Mouse (Mus musculus): ENCODE results near the gene Agxt. TPM values are rescaled to one million over a fixed set of nuclear protein-coding genes. Genes with fewer than 3 reads are reported as not detected.

Agxt gene
- polyA plus RNA-seq, 1 experiment: not detected

DNA sequence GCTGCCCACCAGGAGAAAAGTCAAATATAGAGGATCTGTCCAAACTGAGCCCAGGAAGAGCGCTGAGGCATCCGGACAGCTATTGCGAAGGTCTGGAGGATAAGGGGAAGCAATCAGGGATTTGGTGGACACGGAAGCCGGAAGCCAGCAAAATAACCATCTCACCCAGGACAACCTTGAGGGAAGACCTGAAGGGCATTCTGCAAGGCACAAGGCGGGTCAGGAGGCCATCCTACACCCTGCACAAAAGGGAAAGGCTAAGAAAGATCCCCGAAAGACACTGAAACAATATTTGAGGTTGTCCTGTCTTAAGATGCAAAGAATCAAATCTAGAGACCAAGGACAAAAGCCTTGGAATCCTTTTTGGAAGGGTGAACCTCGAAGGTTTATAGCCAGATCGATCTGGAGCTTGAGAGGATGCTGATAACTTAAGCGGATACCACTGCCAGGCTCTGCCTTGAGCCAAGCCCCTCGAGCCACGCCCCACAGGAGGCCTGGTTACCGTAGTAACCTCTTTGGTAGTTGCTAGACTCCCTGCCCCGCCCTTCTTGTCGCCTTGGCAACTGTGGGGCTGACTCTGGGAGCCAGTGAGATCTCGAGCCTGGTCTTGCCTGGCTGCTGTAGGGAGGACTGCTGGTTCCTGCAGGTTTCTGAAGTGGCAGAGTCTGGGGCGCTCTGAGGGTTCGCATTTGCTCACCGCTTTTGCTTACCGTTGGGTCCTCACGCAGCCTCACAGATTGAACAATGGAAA lies 20.2 kb upstream of the Agxt start:
- no peaks in the 10 kb centered on the region for H3K4me1 ChIP-seq (ENCODE audit: control insufficient read depth, insufficient read depth, low read length)
- no peak for TF ChIP-seq CTCF (IDR thresholded peaks at IDR 0.05; ENCODE audit: borderline replicate concordance, insufficient read depth, low read depth, low read length)
- no peak for TF ChIP-seq POLR2A (IDR thresholded peaks at IDR 0.05; ENCODE audit: borderline replicate concordance, insufficient read depth, low read length)
- DNase-seq: peak; percentile 75 to 85
- H3K27me3 ChIP-seq (ENCODE audit: control insufficient read depth, insufficient read depth, low read length): no peaks in the 10 kb centered on the region
- 18% methylated on average over 21 of the region's 21 CpGs for WGBS
- H3K4me3 ChIP-seq (replicated peaks; ENCODE audit: insufficient read depth, low read depth, low read length): peak overlapping the region; percentile 55
- no peak overlapping the region for H3K27ac ChIP-seq (ENCODE audit: insufficient read depth, low read length)

DNA sequence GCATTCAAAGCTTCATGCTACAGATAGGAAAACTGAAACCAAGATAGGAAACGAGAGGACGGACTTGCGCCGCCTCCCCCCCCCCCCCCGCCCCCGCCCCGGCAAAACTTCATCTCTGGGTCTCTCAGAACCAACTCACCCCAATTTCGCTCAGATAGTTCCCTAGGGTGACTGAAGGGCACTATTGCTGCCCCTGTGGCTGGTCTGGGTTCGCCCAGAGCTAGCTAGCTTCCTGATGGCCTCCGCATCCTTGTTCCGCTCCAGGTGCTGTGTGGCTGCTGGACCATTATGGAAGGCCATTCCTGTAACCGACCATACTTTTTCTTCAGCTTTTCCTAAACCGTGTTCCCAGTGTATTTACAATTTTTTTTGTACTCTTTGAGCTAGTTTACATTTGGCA lies 19.6 kb upstream of the Agxt start:
- H3K4me3 ChIP-seq (replicated peaks; ENCODE audit: insufficient read depth, low read depth, low read length): peak overlapping the region; percentile 55
- H3K27ac ChIP-seq (ENCODE audit: insufficient read depth, low read length): no peak overlapping the region
- H3K27me3 ChIP-seq (ENCODE audit: control insufficient read depth, insufficient read depth, low read length): no peaks in the 10 kb centered on the region
- H3K4me1 ChIP-seq (ENCODE audit: control insufficient read depth, insufficient read depth, low read length): no peaks in the 10 kb centered on the region
- 14% methylated on average over 13 of the region's 13 CpGs for WGBS
- no peak for DNase-seq
- TF ChIP-seq CTCF (IDR thresholded peaks at IDR 0.05; ENCODE audit: borderline replicate concordance, insufficient read depth, low read depth, low read length) (no peak), POLR2A (IDR thresholded peaks at IDR 0.05; ENCODE audit: borderline replicate concordance, insufficient read depth, low read length) (no peak)

DNA sequence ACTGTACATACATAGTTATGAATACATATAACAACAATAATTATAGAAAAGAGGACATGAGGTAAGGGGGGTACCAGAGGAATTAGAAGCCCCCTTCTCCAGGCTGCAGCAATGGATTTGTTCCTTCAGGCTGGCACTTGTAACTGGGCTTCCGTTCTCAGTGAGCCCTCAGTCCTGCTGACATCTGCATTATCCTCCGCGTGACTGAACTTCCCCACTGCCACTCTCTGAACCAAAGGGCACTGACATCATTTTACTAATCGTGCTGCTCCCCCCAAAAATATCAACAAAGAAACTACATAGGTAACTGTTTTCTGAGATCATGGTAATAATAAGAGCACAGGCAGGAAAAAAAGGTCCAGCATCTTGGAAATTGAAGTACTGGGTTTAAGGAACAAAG lies 16.2 kb upstream of the Agxt start:
- TF ChIP-seq POLR2A (IDR thresholded peaks at IDR 0.05; ENCODE audit: borderline replicate concordance, insufficient read depth, low read length) (no peak), CTCF (IDR thresholded peaks at IDR 0.05; ENCODE audit: borderline replicate concordance, insufficient read depth, low read depth, low read length) (no peak)
- no peak for DNase-seq
- H3K4me1 ChIP-seq (ENCODE audit: control insufficient read depth, insufficient read depth, low read length): no peaks in the 10 kb centered on the region
- H3K27me3 ChIP-seq (ENCODE audit: control insufficient read depth, insufficient read depth, low read length): no peaks in the 10 kb centered on the region
- 29% methylated on average over 4 of the region's 4 CpGs for WGBS
- H3K27ac ChIP-seq (ENCODE audit: insufficient read depth, low read length): no peak overlapping the region
- H3K4me3 ChIP-seq (replicated peaks; ENCODE audit: insufficient read depth, low read depth, low read length): no peak overlapping the region

DNA sequence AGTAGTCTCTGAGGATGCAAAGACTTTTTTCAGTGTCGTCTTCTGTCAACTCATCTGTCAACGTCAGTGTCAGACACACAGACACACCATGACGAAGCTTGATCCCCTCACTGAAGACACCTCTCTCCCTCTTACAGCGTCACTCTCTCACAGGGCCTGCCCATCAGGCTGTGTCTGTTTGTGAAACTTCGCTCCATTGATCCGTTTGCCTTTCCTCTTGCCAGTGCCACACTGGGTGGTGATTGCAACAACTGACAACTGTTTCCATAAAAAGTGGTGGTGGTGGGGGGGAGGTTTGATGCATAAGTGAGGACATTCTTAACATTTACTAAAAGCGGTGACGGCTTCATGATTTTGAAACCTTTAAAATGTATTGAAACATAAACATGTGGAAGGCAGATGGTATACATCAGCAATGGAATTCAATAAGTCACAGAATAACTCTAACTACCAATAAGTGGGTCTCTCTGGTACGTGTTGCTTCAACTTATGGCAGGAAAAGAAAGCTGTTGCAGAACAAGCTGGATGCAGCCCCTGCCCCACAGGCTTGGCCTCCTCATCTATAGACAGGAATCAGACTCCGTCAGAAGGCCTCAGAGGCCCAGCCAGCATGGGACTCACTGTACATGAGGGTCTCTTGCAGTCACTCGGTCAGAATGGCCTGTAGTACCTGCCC lies 11.7 kb upstream of the Agxt start:
- WGBS: 87% methylated on average over 11 of the region's 11 CpGs
- H3K4me3 ChIP-seq (replicated peaks; ENCODE audit: insufficient read depth, low read depth, low read length): no peak overlapping the region
- H3K4me1 ChIP-seq (ENCODE audit: control insufficient read depth, insufficient read depth, low read length): no peaks in the 10 kb centered on the region
- TF ChIP-seq CTCF (IDR thresholded peaks at IDR 0.05; ENCODE audit: borderline replicate concordance, insufficient read depth, low read depth, low read length) (no peak), POLR2A (IDR thresholded peaks at IDR 0.05; ENCODE audit: borderline replicate concordance, insufficient read depth, low read length) (no peak)
- no peak overlapping the region for H3K27ac ChIP-seq (ENCODE audit: insufficient read depth, low read length)
- no peak for DNase-seq
- no peaks in the 10 kb centered on the region; the same call in 1 of the 2 replicates for H3K27me3 ChIP-seq (ENCODE audit: control insufficient read depth, insufficient read depth, low read length)

DNA sequence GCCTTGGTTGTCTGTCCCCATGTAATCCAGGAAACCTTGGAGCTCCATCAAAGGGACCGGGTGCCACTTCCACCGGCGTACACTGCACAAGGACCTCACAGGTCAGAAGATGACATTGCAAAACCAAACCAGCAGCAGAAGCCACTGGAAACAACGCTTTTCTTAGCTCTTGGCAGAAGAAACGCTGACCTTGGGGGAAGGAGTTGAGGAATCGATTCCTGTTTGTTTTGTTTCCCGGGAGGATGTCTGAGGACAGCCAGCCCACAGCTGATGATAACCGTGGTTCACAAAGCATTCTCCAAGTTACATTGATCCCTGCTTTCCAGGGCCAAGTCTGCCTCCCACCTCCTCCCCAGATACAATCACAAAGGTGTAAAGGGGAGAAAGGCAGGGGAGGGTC lies 11.0 kb upstream of the Agxt start:
- 79% methylated on average over 8 of the region's 8 CpGs for WGBS
- no peak for TF ChIP-seq POLR2A (IDR thresholded peaks at IDR 0.05; ENCODE audit: borderline replicate concordance, insufficient read depth, low read length)

DNA sequence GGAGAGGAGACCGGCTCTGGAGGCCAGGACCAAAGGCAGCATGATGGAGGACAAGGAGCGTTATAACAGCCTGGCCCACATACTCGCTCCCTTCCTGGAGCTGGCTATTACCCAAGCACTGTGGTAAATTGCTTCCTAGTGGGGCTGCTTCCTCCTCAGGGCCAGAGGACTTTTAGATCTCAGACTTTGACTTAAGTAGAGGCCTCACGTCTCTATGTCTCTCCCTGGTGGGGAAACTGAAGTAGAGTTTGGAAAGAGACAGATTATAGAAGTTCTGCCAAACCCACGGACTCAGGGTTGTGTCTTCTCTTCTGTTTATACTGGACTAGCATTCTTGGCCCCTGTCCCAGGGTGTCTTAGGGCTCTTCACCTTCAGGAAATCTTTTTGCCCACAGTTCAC lies 9.8 kb upstream of the Agxt start:
- TF ChIP-seq CTCF (IDR thresholded peaks at IDR 0.05; ENCODE audit: borderline replicate concordance, insufficient read depth, low read depth, low read length): no peak
- TF ChIP-seq POLR2A (IDR thresholded peaks at IDR 0.05; ENCODE audit: borderline replicate concordance, insufficient read depth, low read length): no peak
- Histone ChIP-seq H3K4me3 (replicated peaks; ENCODE audit: insufficient read depth, low read depth, low read length) (no peak overlapping the region), H3K27me3 (ENCODE audit: control insufficient read depth, insufficient read depth, low read length) (no peaks in the 10 kb centered on the region; the same call in 1 of the 2 replicates), H3K4me1 (ENCODE audit: control insufficient read depth, insufficient read depth, low read length) (no peaks in the 10 kb centered on the region), H3K27ac (ENCODE audit: insufficient read depth, low read length) (no peak overlapping the region)
- WGBS: 30% methylated on average over 5 of the region's 5 CpGs
- DNase-seq: no peak

More for the DNA sequence above, 11.0 kb upstream of the Agxt start:
- no peak for DNase-seq
- Histone ChIP-seq H3K27ac (ENCODE audit: insufficient read depth, low read length) (no peak overlapping the region), H3K4me3 (replicated peaks; ENCODE audit: insufficient read depth, low read depth, low read length) (no peak overlapping the region), H3K27me3 (ENCODE audit: control insufficient read depth, insufficient read depth, low read length) (no peaks in the 10 kb centered on the region; the same call in 1 of the 2 replicates), H3K4me1 (ENCODE audit: control insufficient read depth, insufficient read depth, low read length) (no peaks in the 10 kb centered on the region)

DNA sequence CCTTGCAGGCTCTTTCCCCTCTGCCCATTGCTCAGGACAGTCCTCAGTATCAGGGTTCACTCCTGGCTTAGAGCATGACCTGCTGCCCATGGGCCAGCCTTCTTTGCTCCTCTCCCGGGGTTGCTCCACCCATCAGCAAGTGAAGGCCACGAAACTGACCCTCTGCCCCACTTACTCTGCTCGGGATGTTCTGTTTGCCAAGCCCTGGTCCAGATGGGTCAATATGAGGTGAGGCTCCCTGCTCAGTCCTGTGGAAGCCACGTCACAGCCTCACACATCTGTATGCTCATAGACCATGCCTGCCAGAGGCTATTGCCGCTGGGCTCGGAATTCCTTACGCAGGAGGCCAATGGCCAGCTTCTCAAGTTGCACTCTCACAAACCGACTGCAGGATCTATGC lies 6.8 kb upstream of the Agxt start:
- TF ChIP-seq POLR2A (IDR thresholded peaks at IDR 0.05; ENCODE audit: borderline replicate concordance, insufficient read depth, low read length): no peak
- TF ChIP-seq CTCF (IDR thresholded peaks at IDR 0.05; ENCODE audit: borderline replicate concordance, insufficient read depth, low read depth, low read length): no peak
- no peak overlapping the region for H3K4me3 ChIP-seq (replicated peaks; ENCODE audit: insufficient read depth, low read depth, low read length)
- no peak overlapping the region for H3K27ac ChIP-seq (ENCODE audit: insufficient read depth, low read length)
- 86% methylated on average over 8 of the region's 8 CpGs for WGBS
- H3K27me3 ChIP-seq (ENCODE audit: control insufficient read depth, insufficient read depth, low read length): no peaks in the 10 kb centered on the region; the same call in 1 of the 2 replicates
- H3K4me1 ChIP-seq (ENCODE audit: control insufficient read depth, insufficient read depth, low read length): no peaks in the 10 kb centered on the region
- DNase-seq: no peak
